Comparison of ENCODE assay signal across 29 mouse cellular contexts in the genomic region with DNA sequence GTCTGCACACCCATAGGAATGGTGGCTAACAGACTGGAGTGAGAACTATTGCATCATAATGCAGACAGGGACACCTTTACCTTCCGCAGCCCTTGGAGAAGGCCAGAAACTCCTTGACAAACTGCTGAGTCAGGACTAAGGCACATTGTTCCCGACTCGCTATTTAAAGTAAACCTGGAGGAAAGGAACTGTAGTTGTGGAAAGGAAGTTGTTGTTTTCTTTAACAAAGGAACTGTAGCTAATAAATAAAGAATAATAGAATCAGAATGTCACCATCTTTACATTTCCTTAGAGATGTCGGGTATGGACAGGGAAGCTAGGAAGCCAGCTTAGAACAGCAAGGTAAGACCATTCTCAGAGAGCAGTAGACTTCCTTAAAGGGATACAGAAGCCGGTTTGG.
DNase-seq lines count a peak whose midpoint lies in the region; ATAC-seq lines count a peak whose summit lies in the region.
"Had no signal": no experiment of that assay in that cellular context is flagged by ENCODE, and none has a peak within 500 bp of the region (broad histone marks: within the 10 kb centered on the region; RNA-seq: fewer than 3 reads in every experiment).

No protein-coding gene starts in this region.

- no peaks in the 10 kb centered on the region for H3K27me3 ChIP-seq in heart, embryonic 12.5 days (replicated peaks)
- H3K27me3 ChIP-seq in kidney, embryonic 15.5 days, result no peaks in the 10 kb centered on the region
- no peaks in the 10 kb centered on the region for H3K27me3 ChIP-seq in neural tube, embryonic 13.5 days
- no peaks in the 10 kb centered on the region for H3K27me3 ChIP-seq in neural tube, embryonic 15.5 days (replicated peaks)
- H3K27me3 ChIP-seq: forebrain, embryonic 13.5 days; limb, embryonic 12.5 days; stomach, embryonic 15.5 days had no signal

- WGBS in heart, embryonic 12.5 days, result 51% methylated on average over 5 of the region's 5 CpGs
- 26% methylated on average over 5 of the region's 5 CpGs for WGBS in kidney, embryonic 15.5 days
- WGBS in neural tube, embryonic 13.5 days, result 30% methylated on average over 5 of the region's 5 CpGs
- 28% methylated on average over 5 of the region's 5 CpGs for WGBS in neural tube, embryonic 15.5 days

- H3K4me2 ChIP-seq in heart, embryonic 12.5 days, result no peak overlapping the region
- H3K4me2 ChIP-seq in kidney, embryonic 15.5 days, result no peak overlapping the region
- no peak overlapping the region for H3K4me2 ChIP-seq in neural tube, embryonic 13.5 days
- no peak overlapping the region for H3K4me2 ChIP-seq in neural tube, embryonic 15.5 days
- H3K4me2 ChIP-seq: forebrain, embryonic 13.5 days; hindbrain, embryonic 14.5 days; limb, embryonic 12.5 days; liver, embryonic 11.5 days; stomach, embryonic 15.5 days had no signal

- no peaks in the 10 kb centered on the region for H3K36me3 ChIP-seq in heart, embryonic 12.5 days
- H3K36me3 ChIP-seq in kidney, embryonic 15.5 days, result no peaks in the 10 kb centered on the region
- H3K36me3 ChIP-seq in neural tube, embryonic 13.5 days, result no peaks in the 10 kb centered on the region
- no peaks in the 10 kb centered on the region for H3K36me3 ChIP-seq in neural tube, embryonic 15.5 days
- H3K36me3 ChIP-seq: G1E; limb, embryonic 12.5 days; midbrain, embryonic 10.5 days; stomach, embryonic 15.5 days had no signal

- no peak for DNase-seq in heart, adult 11 months
- DNase-seq in kidney, adult 9 months, result no peak
- DNase-seq in yolk sac, embryonic 10.5 days (ENCODE audit: low spot score), result peak; percentile 49
- DNase-seq in adrenal gland, adult (ENCODE audit: inconsistent age in 2 of 2, low spot score in 1 of 2), result no peak
- DNase-seq: adrenal gland, postnatal 25 days; cerebellum, adult 9-10 months; gastrocnemius, postnatal 36 days; heart, postnatal 14 days; kidney, postnatal 14 days; layer of hippocampus, postnatal 36 days; liver, postnatal 0 days; right cerebral cortex, adult 18-20 months; right cerebral cortex, postnatal 4 days; thymus, adult 2 months; thymus, postnatal 4 days had no signal

- H3K9me3 ChIP-seq in heart, embryonic 12.5 days (replicated peaks), result no peaks in the 10 kb centered on the region
- H3K9me3 ChIP-seq in kidney, embryonic 15.5 days (replicated peaks), result no peaks in the 10 kb centered on the region
- no peaks in the 10 kb centered on the region for H3K9me3 ChIP-seq in neural tube, embryonic 13.5 days
- H3K9me3 ChIP-seq in neural tube, embryonic 15.5 days (replicated peaks), result no peaks in the 10 kb centered on the region
- H3K9me3 ChIP-seq: forebrain, embryonic 13.5 days; G1E; limb, embryonic 12.5 days; midbrain, embryonic 10.5 days; stomach, embryonic 15.5 days had no signal

- H3K27ac ChIP-seq in heart, embryonic 12.5 days (ENCODE audit: poor library complexity, severe bottlenecking), result peak overlapping the region; percentile 30; the same call in 1 of the 2 replicates
- peak overlapping the region; percentile 78 for H3K27ac ChIP-seq in kidney, embryonic 15.5 days
- peak overlapping the region; percentile 46; the same call in 1 of the 2 replicates for H3K27ac ChIP-seq in neural tube, embryonic 13.5 days (replicated peaks)
- H3K27ac ChIP-seq in neural tube, embryonic 15.5 days (replicated peaks), result no peak overlapping the region
- H3K27ac ChIP-seq: forebrain, embryonic 13.5 days; hindbrain, embryonic 14.5 days; limb, embryonic 12.5 days; macrophage; midbrain, embryonic 10.5 days; stomach, embryonic 15.5 days had no signal

- H3K4me3 ChIP-seq in heart, embryonic 12.5 days, result no peak overlapping the region
- no peak overlapping the region for H3K4me3 ChIP-seq in kidney, embryonic 15.5 days (replicated peaks)
- H3K4me3 ChIP-seq in neural tube, embryonic 13.5 days, result no peak overlapping the region
- no peak overlapping the region for H3K4me3 ChIP-seq in neural tube, embryonic 15.5 days (replicated peaks)
- H3K4me3 ChIP-seq: forebrain, embryonic 13.5 days; limb, embryonic 12.5 days; midbrain, embryonic 10.5 days; myocyte; stomach, embryonic 15.5 days had no signal

- ATAC-seq in heart, embryonic 12.5 days (ENCODE audit: insufficient number of reproducible peaks, low FRiP score), result no peak
- ATAC-seq in kidney, embryonic 15.5 days (replicated peaks; ENCODE audit: low FRiP score), result no peak
- no peak for ATAC-seq in neural tube, embryonic 13.5 days (ENCODE audit: low read depth)
- ATAC-seq in neural tube, embryonic 15.5 days (ENCODE audit: low FRiP score), result no peak
- ATAC-seq: forebrain, embryonic 13.5 days; liver, postnatal 0 days; midbrain, embryonic 16.5 days had no signal

- no peak overlapping the region for H3K9ac ChIP-seq in heart, embryonic 12.5 days
- no peak overlapping the region for H3K9ac ChIP-seq in kidney, embryonic 15.5 days
- H3K9ac ChIP-seq in neural tube, embryonic 13.5 days, result no peak overlapping the region
- no peak overlapping the region for H3K9ac ChIP-seq in neural tube, embryonic 15.5 days (replicated peaks)
- H3K9ac ChIP-seq: forebrain, embryonic 13.5 days; hindbrain, embryonic 14.5 days; limb, embryonic 12.5 days; liver, postnatal 0 days; stomach, embryonic 15.5 days had no signal

- H3K4me1 ChIP-seq in heart, embryonic 12.5 days (replicated peaks), result peaks cover 17% of the 10 kb centered on the region
- peaks cover 40% of the 10 kb centered on the region for H3K4me1 ChIP-seq in kidney, embryonic 15.5 days
- peaks cover 12% of the 10 kb centered on the region for H3K4me1 ChIP-seq in neural tube, embryonic 13.5 days (replicated peaks)
- peaks cover 3% of the 10 kb centered on the region; the same call in 1 of the 2 replicates for H3K4me1 ChIP-seq in neural tube, embryonic 15.5 days
- H3K4me1 ChIP-seq: forebrain, embryonic 13.5 days had no signal
